Mouse (Mus musculus) left cerebral cortex, postnatal 25 days (tissue): Measurements from ENCODE around the gene Sptbn1. TPM values are rescaled to one million over a fixed set of nuclear protein-coding genes. Genes with fewer than 3 reads are reported as not detected.

Source experiments
- DNase-seq, 2 experiments: peaks; one replicate each; pipeline ENCODE4 v3.0.0; 2022; ENCODE audit warnings: low spot score in 2 of 2, mixed read lengths in 1 of 2
- intact Hi-C: fragments of 180-260 bp; cut with DNase I; formaldehyde crosslinking; loops from one replicate; pipeline ENCODE4 v1.15.1; 2025
- total RNA-seq, 2 experiments: library from RNA; stranded (reverse); gene quantifications; 2 replicates each; pipeline ENCODE4 v1.2.3; 2021

The Sptbn1 gene
- total RNA-seq, 2 experiments from 2014 or later: 614 to 635 TPM

DNA sequence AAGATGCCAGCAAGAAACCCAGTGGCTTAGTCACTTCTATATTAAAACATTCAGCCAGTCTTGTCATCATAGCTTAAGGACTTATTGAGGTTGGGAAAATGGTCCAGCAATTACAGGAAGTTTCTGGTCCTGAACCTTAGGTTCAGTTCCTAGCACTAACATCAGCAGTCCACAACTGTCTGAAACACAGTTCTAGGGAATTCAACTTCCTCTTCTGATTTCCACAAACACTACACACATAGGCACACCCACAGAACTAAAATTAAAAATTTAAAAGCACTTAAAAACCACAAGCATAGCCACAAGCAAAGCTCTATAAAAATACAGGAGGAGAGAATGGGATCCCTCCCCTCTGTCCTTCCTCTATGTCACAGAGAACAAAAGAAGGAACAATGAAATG is 43.4 kb downstream of the Sptbn1 start:
- intact Hi-C loops: no loop called here
- no peak for DNase-seq

DNA sequence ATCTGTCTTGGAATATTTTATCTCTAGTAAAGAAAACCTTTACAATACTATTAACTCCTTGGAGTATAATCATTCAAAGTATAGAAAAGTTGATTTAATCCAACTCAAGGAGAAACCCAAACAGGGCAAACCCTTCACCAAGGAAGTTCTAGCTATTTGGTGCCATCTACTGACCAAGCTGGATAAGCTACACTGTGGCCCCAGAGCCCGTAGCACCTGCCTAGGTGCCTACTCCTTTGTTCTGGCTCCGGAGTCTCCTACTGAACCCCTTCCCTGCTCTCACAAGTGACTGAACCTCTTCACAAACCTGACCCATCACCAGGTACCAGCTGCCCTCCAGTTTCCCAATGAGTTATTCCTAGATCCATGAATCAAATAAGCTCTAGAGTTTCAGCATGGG is 45.3 kb downstream of the Sptbn1 start:
- no peak for DNase-seq
- intact Hi-C loops: no loop called here

DNA sequence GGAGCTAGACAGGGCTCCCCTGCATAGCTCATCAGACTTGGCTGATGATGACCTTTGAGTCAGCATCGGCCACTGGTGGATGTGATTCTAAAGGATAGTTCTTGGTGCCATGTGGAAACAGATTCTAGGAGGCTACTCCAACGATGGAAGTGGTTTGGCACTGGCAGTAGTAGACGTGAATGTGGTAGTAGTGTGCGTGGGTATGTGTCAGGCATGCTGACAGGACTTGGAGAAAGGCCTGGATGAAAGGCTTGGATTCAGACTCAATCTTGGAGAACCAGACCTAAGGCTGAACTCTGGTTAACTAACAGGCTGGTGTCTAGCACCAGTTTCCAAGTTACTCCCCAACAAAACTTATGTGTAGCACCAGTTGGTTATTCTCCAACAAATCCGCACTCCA is 46.9 kb downstream of the Sptbn1 start:
- peak in 1 of 2 experiments; percentile 53 for DNase-seq
- intact Hi-C loops: no loop called here

DNA sequence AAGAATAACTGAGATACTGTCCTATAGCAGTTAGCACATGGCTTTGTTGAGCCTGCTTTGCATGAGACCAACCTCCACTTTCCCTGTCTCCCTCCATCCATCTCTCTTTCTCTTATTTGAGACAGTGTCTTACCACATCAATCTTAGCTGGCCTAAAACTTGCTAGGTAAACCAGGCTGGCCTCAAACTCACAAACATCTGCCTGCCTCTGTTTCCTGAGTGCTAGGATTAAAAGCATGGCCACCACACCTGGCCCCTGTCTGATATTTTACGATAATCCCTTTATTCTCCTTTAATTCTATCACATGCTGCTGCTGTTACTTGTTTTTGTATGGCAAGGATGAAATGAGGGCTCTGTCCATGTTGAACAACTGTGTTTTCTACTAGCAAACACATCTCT is 49.6 kb downstream of the Sptbn1 start:
- intact Hi-C loops: no loop called here
- DNase-seq: no peak

DNA sequence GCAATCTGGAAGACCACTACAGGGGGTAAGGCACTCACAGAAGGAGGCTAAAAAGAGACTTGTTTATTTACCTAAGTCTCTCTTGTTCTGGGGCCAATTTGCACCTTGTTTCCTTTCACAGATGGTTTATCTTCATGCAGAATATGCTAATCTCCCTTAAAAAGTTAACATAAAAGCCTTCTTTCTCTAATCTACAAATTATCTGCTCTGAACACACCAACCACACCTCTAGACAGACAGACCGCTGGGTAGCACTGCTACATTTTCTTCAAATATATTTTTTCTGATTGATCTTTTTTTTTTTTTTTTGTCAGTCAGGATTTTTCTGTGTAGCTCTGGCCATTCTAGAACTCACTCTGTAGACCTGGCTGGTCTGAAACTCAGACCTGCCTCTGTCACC is 50.5 kb downstream of the Sptbn1 start:
- intact Hi-C loops: no loop called here
- no peak for DNase-seq

DNA sequence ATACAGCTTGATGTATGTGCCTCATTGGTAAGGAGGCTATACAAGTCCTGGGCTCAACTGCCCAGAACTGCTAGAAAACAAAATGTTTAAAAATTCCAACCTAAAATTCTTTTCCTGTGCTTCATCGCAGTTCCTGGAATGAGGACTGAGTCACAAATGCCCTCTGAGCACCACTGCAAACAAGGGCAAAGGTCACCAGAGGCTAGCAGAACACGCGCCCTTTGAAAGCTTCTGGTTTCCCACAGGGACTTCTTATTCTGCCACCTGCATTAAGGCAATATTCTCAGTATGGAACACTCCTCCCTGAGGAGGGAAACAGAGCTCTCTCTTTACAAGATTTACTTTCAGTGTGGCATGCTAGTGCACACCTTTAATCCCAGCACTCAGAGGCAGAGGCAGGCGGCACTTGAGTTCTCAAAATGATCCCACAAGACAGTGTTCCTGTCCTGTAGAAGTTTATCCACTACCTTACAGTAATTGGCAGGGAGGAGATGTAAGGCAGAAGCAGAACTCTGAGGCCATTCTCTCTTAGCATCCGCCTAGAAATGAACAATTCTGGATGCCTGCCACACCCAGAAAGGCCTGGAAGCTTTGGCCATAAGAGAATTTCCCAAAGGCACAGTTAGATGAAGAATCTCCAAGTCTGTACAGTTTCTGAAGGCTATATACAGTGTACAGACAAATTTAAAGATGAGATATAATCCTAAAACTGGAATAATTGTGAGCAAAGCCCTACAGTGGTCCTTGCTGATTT is 56.1 kb downstream of the Sptbn1 start:
- intact Hi-C loops: no loop called here
- no peak for DNase-seq

GRCm38 (mm10) chr11:30211141-30211540 is 56.8 kb downstream of the Sptbn1 start:
- intact Hi-C loops: no loop called here
- no peak for DNase-seq

DNA sequence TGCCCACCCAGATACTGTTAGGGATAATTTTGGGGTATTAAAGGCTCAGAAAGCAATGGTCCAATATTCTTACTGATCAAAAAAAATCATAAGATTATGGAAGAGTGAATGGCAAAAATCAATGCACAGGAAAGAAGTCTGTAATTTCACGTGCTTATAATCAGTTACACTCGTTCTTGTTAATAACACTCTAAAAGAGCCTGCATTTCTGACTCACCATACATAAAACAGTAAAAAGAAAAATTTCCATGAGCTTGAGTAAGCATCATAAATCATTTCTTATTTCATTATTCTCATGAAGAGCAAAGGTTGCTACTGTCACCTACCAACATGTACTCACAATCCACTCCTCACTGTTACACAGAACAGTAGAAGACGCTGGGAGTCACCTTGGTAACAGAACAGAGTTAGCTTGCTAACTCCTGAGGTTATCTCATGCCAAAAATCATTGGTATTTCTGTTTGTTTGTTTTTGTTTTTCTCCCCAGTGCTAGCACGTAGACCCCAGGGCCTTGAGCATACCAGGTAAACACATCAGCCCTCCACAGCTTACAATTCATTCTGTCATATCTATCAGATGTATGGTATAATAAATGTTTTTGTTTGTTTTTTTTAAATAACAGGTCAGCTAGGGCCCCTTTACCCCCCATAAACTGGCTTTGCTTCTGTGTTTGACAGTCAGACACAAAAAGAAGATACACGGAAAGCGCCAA is 57.7 kb downstream of the Sptbn1 start:
- intact Hi-C loops: no loop called here
- DNase-seq: no peak

DNA sequence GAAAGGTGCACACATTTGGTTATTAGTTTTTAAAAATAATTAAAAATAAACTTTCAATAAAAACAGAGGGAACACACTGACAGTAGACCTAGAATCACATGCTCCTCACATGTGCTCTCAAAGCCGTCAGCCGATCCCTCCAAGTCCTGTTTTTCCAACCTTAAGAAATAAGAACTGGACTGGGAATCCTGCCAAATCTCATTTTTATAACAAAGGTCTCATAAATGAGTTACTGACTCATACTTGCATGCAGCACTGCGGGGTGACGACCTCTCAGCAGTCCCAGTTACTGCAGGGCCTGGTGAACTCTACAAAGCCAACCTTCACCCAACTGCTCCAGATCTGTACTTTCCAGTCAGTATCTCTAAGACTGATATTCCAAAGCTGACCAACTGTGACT is 58.5 kb downstream of the Sptbn1 start:
- intact Hi-C loops: no loop called here
- no peak for DNase-seq

DNA sequence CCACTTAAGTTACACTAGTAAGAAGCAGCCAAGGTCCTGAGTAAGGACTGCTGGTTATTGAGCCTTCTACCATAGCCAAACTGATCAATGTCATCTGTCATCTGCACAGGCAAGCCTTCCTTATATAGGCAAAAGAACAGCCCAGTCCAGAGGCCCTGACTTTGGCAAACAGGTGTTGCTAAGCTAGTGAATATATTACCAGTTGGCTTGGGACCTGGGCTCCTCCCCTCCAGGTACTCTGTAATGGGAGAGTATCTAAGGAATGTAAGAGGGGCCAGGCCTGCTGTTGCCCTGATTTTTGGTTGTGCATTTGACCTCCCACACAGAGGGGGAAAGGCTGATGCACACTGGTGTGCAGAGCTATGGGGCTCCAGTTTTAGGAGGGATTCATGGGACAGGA is 63.6 kb downstream of the Sptbn1 start:
- DNase-seq: no peak
- intact Hi-C loops: no loop called here

GRCm38 (mm10) chr11:30200391-30200790 is 67.6 kb downstream of the Sptbn1 start:
- no peak for DNase-seq
- intact Hi-C loops: no loop called here

- DNase-seq: peak in 1 of 2 experiments; percentile 24
- intact Hi-C loops: no loop called here
These were observed 69.8 kb downstream of the Sptbn1 start for GRCm38 (mm10) chr11:30198091-30198675.

- intact Hi-C loops: no loop called here
- DNase-seq: no peak
These were observed 70.3 kb downstream of the Sptbn1 start for GRCm38 (mm10) chr11:30197564-30198090.

- DNase-seq: no peak
- intact Hi-C loops: no loop called here
These were observed 71.5 kb downstream of the Sptbn1 start for GRCm38 (mm10) chr11:30196368-30197070.

DNA sequence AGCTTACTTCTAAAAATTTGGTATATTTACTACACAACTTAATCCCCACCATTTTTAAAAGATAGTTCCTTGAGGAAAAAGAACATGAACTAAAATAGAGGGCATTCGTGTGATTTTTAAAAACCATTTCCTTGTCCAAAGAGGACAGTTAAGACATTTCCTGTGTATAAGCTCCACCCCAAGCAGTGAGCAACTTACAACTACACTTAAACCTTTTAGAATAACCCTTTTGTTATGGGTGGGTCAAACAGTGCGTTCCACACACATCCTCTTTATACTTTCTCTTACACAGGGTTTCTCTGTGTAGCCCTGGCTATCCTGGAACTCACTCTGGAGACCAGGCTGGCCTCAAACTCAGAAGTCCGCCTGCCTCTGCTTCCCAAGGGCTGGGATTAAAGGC is 72.2 kb downstream of the Sptbn1 start:
- intact Hi-C loops: no loop called here
- DNase-seq: no peak

DNA sequence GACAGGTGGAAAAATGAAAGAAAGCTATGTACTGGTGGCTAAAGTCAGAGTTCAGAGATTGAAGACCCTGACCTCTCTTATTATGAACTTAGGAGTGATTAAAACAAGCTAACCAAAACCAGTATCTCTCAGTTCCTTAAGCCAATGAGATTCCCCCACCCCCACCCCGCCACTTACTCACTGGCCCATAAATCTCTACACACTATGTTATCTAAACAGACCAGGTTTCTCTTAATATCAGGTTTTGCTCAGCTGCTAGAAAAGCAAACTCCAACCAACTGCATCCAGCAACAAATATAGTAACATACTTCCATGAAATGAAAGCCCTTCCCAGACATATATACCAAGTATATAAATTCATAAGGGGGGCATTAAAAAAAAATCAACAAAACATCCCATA is 73.2 kb downstream of the Sptbn1 start:
- no peak for DNase-seq
- intact Hi-C loops: no loop called here

GRCm38 (mm10) chr11:30190959-30191358 is 77.0 kb downstream of the Sptbn1 start:
- intact Hi-C loops: no loop called here
- no peak for DNase-seq

GRCm38 (mm10) chr11:30190119-30190518 is 77.9 kb downstream of the Sptbn1 start:
- no peak for DNase-seq
- intact Hi-C loops: no loop called here

- DNase-seq: no peak
- intact Hi-C loops: no loop called here
These were observed 81.0 kb downstream of the Sptbn1 start for GRCm38 (mm10) chr11:30186902-30187470.

DNA sequence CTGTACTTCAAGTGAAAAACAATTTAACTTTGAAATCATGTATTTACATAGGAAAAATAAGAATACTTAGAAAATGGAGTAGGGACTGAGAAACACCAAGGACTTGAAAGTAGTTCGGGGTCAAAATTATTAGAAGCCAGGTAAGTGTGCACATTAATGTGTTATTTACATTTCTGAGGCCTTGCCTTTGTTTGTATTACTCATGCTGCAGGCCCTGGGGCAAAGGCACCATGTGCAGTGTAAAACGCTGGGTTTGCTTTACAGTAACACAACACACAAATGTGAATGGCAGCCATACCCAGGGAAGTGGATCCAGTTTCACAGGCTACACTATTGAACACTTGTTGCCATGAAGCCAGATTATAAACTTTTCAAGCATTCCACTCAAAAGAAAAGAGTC is 83.4 kb downstream of the Sptbn1 start:
- no peak for DNase-seq
- intact Hi-C loops: no loop called here
